Mouse (Mus musculus) kidney, postnatal 14 days (tissue): Measurements from ENCODE around the gene Car5a.

Experiments
- DNase-seq: peaks from one replicate; pipeline ENCODE4 v3.0.0; 2022; ENCODE audit warnings: mixed read lengths

The Car5a gene

GRCm38 (mm10) chr8:121944831-121945230 lies at the start of gene Car5a:
TSS of gene Car5a (minus strand) at chr8:121944904.
- no peak for DNase-seq

- DNase-seq, result no peak
These were observed 48.2 kb upstream of the Car5a start for GRCm38 (mm10) chr8:121992911-121993310.

- DNase-seq, result no peak
These were observed 46.9 kb upstream of the Car5a start for GRCm38 (mm10) chr8:121991611-121992010.

GRCm38 (mm10) chr8:121990506-121991255 lies 46.0 kb upstream of the Car5a start:
- DNase-seq, result no peak

DNA sequence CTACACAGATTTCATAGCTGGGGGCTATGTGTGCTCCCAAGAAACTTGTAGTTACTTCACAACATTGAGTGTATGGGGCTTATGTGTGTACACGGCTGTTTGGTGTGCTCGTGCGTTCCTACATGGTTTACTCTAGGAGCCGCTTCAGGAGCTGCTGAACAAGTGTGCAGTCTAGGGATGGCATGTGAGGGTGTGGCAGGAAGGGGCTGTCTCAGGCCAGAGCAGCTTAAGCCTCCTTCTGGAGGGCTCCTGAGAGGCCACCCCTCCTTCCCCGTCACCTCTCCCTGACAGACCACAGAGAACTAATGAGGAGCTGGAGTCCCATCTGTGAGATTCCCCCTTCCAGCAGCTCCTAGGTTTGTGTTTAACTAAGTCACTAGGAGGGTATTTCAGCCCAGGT lies 43.2 kb upstream of the Car5a start:
- no peak for DNase-seq

DNA sequence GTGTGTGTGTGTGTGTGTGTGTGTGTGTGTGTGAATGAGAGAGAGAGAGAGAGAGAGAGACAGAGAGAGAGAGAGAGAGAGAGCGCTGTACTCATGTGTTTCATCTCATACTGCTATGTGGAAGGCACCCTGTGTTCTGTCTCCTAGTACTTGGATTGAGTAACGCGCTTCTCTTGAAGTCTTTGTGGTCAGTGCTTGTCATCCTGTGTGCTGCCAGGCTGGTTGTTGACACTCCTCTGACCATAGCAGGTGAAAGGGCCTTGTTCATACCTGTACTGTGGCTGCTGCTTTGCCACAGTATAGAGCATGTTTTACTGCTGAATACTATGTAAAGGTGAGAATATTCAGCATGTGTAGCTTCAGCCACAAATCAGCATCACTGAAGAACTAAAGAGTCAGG lies 41.0 kb upstream of the Car5a start:
- no peak for DNase-seq

DNA sequence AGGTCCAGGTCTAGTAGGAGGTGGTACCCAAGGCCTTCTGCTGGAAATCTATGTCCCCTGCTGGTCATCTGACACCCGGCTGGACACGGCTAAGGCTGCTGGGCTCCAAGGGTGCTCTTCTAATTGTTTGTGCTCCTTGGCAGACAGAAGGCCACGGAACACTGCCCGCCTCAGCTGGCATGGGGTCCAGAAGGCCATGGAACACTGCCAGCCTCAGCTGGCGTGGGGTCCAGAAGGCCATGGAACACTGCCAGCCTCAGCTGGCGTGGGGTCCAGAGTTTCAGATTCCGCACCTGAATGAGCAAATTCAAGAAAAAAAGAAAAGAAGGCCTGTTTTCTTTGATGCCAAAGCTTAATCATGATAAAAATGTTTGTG lies 36.8 kb upstream of the Car5a start:
- DNase-seq, result peak; percentile 89

GRCm38 (mm10) chr8:121980792-121981519 lies 36.3 kb upstream of the Car5a start:
- DNase-seq, result no peak

DNA sequence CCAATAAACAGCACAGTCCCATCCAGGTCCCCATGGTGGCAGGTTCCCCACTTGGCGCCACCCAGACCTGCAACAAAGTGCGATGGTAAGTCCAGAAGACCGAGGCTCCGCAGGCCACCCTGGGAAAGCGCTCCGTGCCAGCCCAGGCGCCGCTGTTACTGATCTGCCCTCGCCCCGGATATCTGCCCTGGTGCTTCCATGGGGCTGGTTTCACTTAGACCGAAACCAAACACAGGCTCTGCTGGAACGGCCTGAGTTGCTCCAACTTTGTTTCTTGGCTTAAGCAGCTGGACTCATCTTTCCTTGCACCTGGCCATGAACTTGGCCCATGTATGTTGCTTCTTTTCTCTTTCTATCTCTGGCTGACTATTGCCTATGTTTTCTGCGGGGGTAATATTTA lies 34.0 kb upstream of the Car5a start:
- DNase-seq, result no peak

DNA sequence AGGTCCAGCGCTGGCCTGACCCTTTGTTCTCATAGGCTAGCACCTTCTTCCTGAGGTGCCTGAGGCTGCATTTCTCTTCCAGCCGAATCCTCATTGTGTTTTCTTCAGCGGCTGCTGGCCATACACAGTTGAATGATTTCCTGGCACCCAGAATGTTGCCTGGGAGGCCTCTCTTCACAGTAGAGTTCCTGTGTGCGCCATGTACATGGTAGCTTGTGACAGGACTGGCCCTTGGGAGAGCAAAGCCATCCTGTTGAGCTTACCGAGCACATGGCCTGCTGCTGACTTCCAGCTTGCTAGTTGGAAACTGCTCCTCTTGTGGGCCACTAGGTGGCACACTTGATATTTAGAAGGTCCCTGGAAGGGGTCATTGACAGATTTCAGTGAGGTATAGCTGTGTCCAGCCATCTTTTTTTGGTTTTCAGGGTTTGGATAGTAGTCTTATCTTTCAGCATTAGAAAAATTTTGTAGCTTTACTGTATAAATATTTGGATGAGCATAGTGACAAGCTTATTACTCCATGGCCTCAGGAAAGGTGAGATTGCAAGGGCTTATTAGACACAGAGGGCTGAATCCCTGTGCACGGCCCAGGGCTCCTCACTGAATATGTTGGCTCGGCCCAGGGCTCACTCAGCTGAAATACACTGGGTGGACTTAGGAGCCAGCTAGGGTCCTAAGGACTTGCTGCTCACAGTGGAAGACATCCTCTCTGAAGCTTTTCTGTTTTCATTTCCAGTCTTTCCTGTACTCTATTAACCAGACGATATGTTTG lies 33.3 kb upstream of the Car5a start:
- DNase-seq, result peak; percentile 72

DNA sequence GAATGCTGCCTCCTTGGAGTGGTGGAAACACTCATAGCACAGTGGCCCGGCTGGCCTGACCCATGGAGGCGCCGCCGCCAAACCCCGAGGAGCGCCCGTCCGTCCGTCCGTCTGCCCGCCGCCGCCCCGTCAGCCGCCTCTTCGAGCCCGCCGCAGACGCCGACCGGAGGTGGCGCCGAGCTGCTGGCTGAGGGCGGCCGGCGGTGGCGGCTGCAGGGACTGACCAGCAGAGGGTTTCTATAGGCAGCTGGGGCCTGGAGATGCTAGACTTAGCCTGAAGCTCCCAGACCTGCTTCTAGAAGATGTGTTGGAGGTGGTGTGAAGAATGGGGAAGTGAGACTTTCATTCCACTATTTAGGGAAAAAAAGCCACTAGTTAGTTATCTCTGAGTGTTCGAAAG lies 29.2 kb upstream of the Car5a start:
- DNase-seq, result no peak

- DNase-seq, result no peak
These were observed 26.9 kb upstream of the Car5a start for GRCm38 (mm10) chr8:121971488-121972058.

GRCm38 (mm10) chr8:121970225-121970624 lies 25.5 kb upstream of the Car5a start:
- DNase-seq, result no peak

DNA sequence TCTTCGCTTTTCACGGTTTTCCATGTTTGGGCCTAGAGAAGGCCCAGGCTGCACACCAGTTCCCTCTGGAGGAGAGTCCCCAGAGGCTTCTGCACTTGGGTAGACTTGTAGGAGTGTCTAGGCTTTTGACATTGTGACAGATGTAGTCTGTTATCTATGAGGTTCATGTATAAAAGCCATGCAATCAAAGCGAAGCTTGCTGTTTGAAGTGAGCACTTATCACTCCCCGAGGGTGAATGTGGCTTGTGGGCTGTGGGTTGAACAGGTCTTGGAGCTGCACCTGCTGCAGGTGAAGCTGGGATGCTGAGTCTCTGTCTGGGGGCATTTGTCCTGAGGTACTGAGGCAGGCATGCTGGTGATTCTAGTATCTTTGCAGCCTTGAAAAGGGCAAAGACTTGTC lies 23.8 kb upstream of the Car5a start:
- no peak for DNase-seq

- no peak for DNase-seq
These were observed 23.3 kb upstream of the Car5a start for GRCm38 (mm10) chr8:121967977-121968376.

GRCm38 (mm10) chr8:121966714-121967448 lies 22.2 kb upstream of the Car5a start:
- DNase-seq, result no peak

GRCm38 (mm10) chr8:121966110-121966509 lies 21.4 kb upstream of the Car5a start:
- no peak for DNase-seq

DNA sequence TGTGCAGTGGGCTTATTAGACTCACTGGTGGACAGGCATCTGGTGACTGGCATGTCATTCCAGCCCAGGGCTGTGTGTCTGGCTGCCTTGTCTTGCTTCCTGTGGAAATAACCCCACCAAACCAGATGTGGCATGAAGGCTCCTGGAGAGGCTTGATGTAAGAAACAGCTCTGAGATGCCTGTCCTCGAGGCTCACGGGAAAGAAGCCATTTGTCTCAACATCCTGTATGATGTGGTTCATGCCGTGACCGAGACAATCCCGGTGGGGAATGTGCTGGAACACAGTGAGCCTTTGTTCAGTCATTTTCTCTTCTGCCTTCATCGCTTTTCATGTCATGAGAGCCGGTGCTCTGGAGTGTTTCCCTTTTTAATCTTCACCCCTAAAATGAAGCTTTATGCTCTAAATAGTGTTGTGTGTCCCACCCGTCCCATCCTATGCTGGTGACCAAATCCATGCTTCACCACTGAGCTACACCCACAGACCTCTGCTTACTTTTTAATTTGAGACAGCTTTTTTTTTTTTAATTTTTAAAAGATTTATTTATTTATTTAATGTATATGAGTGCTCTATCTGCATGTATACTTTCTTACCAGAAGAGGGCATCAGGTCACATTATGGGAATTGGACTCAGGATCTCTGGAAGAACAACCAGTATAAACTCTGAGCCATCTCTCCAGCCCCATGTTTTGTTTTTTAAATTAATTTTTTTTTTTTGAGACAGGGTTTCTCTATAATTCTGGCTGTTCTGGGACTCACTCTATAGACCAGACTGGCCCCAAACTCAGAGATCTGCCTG lies 20.2 kb upstream of the Car5a start:
- DNase-seq, result no peak

- no peak for DNase-seq
These were observed 18.2 kb upstream of the Car5a start for GRCm38 (mm10) chr8:121962892-121963291.

DNA sequence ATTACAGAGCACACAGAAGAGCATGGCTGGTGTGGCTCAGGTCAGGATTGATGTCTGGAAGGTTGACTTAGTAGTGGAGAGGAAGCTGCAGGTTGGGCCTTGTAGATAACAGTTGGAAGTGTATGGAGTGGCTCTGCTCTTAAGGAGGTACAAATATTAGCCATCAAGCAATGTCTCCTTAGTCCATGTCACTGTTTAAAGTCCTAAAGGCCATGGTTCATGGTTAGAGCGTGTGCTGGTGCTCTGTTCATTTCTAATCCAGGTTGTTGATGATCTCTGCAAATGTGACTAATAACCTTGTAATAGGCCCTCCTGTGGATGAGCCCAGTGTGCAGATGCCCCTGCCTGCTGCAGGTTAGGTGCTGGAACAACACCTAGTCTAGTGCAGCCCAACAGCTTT lies 13.7 kb upstream of the Car5a start:
- DNase-seq, result no peak

GRCm38 (mm10) chr8:121955825-121956500 lies 11.3 kb upstream of the Car5a start:
- DNase-seq, result no peak
